Mouse (Mus musculus) cerebellum, postnatal 14 days (tissue): ENCODE measurements at regions not wholly inside any gene's neighbourhood (a gene's known extent, or its start where the extent isn't known, plus 50 kb on each side); places are given as distances from the start of the nearest gene placed in this dataset.

Experiments
- DNase-seq, 2 experiments: peaks; one replicate each; pipeline ENCODE4 v3.0.0; 2021; ENCODE audit warnings: mixed read lengths in 2 of 2

DNA sequence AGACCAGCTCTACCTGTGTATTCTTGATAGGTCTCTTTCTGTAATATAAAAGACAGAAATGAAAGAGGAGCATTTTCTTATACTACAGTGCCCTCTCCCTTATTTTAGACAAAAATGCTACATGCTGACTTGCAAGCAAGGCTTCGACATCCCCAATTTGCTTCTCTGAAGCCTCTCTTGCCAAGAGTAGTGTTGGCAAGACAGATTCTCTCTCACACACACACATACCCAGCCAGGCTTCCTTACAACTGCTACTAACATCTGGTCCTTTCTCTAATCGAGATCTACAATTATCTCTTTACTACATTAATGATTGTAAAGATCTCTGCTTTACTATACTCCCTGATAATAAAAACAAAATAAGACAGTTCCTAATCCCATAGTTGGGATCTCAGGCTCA, 87.5 kb upstream of the Daam1 start:
- DNase-seq, result no peak

DNA sequence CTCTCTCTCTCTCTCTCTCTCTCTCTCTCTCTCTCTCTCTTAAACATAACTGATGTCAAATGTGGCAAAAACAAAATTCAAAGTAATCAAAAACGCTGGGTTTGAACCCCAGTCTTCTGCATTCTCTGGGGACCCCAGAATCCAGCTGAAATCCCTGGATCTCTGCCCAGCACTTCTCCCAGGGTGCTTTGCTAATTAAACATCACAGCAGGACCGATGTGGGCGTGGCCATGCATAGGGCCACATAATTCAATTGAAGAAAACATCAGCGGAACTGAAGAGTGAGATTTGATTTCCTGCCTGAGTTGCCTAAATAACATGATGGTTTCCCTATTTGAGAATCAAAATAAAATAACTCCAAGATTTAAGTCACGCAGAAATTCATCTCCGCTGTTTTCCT, 84.9 kb upstream of the Daam1 start:
- DNase-seq, result peak in 1 of 2 experiments; percentile 46

DNA sequence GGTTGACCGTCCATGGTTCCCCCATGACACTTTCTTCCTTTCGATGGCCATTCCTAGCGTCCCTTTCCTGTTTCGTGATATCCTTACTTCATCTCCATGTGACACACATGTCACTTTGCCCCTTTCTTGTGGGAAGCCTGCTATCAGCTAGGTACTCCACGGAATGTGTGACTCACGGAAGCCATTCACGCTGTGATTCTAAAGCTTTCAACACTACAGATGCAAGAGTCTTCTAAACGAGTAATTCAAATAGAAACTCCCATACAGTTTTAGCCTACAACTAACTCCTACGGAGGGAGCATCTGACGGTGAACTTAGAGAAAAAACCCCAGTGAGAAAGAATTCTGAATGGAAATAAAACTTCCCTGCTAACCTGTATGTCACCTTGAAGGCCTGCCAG, 83.5 kb upstream of the Daam1 start:
- no peak for DNase-seq

GRCm38 (mm10) chr12:71747831-71748368, 83.0 kb upstream of the Daam1 start:
- peak; percentile 20 to 52 for DNase-seq

GRCm38 (mm10) chr12:71748731-71749130, 82.1 kb upstream of the Daam1 start:
- DNase-seq, result peak; percentile 70 to 72

DNA sequence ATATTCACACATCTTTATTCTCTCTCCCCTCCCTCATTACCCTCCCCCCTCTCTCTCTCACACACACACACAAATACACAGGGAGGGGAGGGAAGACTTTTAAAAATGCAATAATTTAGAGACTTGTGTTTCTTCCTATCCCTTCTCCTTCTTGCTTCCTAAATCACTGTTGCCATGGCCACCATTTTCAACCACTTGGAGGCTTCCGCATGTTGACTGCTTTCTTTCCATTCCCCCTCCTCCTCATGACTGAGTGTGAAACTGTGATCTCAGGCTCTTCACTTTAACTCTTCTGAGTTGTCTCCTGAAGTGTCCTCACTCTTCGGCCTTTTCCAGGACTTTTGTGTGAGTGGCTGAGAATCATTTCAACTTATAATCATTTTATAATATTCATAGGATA, 81.2 kb upstream of the Daam1 start:
- DNase-seq, result no peak

DNA sequence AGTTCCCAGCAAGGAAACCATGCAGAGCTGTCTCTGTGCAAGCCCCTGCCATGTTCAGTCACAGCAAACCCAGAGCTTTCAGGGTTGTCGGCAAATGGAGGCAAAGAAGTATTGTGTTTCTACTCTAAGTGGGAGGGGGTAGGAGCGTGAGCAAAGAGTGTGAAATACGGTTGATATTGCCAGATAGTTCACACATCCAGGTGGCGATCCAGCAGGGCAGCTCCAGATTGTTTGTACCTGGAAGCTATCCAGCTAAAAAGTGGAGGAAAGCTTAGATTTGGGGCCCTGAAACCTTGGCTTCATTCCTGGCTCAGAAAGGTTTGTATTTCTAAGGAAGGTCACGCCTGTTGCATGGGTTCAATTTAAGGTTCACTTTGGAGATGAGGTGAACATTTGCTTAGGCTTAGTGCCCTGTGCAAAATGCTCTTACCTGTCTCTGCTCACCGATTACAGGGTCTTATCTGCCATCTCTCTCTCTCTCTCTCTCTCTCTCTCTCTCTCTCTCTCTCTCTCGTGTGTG, 78.1 kb upstream of the Daam1 start:
- peak; percentile 40 to 57 for DNase-seq

- DNase-seq, result peak; percentile 38 to 42
Observed at GRCm38 (mm10) chr12:71753276-71753675, 77.6 kb upstream of the Daam1 start.

DNA sequence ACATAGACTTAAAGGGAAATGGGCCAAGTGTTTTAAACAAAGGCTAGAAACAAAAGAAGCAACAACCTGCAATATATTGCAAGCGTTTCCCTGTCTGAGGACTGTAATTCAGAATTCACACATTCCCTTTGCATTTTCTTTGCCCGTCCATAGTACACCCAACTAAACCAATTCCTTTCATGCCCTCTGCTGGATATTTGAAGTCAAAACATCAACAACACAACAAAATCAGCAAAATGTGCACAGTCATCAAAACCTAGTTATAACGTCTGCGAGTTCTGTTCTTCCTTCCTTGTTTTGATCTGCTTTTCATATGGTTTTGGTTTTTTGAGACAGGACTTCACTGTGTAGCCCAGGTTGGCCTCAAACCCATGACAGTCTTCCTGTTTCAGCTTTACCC, 67.7 kb upstream of the Daam1 start:
- DNase-seq, result peak in 1 of 2 experiments; percentile 42

- no peak for DNase-seq
Observed at GRCm38 (mm10) chr12:71766086-71766485, 64.8 kb upstream of the Daam1 start.

DNA sequence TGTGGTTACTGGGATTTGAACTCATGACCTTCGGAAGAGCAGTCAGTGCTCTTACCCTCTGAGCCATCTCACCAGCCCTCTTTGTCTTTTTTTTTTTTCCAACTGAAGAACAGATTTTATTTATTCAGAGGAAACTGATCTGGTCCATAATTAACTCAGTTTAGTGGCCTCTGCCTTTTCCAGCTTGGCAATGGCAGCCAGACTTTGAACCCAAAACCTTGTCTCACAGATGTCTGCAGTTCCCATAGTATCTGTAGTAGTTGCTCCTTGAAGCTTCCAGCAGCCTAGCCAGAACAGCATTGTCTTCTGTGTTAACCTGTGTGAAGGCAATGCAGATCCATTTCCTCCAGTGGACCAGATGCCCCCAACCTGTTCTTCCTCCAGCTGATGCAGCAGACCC, 64.2 kb upstream of the Daam1 start:
- no peak for DNase-seq

DNA sequence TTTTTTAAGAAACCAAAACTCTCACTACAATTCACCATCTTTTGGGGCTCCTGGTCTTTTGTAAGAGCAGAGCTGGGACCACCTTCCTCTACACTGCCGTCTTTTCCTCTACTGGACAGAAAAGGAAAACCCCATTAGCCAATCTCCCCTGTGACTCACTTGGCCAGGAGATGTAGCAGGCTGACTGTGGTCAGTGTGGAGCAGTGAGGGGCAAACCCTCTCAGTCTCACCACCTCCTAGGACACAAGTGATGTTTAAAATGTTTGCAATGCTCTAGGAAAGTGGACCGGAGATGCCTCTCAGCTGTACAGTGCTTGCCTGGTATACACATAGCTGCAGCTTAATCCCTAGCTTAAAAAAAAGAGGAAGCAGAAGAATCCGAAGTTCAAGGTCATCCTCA, 63.0 kb upstream of the Daam1 start:
- DNase-seq, result no peak

DNA sequence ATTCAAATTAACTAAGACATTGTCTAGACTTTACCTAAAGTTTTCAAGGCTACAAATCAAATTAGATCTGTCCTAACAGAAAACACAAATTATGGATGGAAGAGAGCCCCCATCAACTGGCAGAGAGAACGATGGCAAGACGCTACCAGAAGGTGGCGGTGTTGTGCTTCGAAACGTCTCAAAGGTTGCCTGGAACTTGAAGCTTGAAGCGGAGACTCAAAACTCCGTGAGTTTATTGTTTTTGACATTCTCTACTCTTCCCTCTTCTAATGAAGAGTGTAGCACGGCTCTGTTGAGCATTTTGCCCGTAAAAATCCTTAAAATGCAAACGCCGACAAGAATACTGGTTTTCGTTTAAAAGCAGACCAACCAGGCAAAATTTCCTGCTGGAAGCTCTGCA, 62.4 kb upstream of the Daam1 start:
- DNase-seq, result peak; percentile 88 to 92

- no peak for DNase-seq
Observed at GRCm38 (mm10) chr12:71768890-71769289, 62.0 kb upstream of the Daam1 start.

DNA sequence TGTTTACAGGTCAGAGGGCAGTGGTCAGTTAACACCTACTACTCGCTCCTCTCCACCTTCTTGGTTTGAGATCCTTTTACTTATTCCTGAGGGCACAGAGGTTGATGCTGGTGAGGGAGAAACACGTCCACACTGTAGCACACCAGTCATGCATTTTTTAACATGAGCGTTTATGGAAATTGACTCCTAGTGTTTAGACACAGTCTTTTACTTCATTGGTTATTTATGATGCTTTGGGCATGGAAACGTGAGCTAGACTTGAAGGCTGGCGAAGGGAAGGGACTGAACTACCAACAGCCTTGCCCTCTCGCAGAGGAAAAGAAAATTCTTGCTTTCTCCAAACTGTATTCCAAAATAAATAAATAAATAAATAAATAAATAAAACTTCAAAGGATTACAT, 61.6 kb upstream of the Daam1 start:
- DNase-seq, result no peak

- no peak for DNase-seq
Observed at GRCm38 (mm10) chr12:71773891-71774290, 57.0 kb upstream of the Daam1 start.

DNA sequence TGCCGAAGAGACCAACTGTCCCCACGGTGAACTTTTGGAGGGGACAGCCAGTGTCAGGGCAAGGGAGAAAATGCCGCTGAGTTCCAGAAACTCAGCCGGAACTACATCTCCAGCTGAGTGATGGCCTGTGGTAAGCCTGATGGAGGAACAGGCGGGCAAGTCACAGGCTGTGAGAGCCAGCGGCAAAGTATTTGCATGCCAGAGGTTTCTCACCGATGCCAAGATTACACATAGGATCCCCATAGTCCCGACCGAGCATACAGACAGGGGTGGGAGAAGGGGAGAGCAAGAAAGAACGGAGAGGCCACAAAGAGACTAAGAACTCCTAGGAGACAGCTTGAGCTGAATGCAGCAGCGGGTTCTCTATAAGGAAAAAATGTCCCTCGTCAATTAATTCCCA, 55.8 kb upstream of the Daam1 start:
- DNase-seq, result no peak

- peak; percentile 26 to 50 for DNase-seq
Observed at GRCm38 (mm10) chr12:71778137-71778536, 52.7 kb upstream of the Daam1 start.

DNA sequence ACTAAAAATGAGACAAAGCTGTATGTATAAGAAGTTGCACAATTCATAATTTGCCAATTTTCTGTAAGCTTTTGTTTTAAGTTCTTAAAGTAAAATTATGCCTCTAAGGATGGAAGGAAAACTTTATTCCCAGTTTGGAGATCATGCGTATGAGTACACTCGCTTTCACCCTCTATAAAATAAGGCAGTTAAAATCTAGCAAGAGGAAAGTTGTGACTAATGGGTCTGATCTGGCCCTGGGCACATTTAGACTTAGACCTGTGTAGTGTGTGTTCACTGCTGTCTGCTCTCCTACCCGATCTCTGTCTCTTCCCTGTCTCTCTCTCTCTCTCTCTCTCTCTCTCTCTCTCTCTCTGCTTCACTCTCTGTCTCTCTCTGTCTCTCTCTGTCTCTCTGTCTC, 51.9 kb upstream of the Daam1 start:
- DNase-seq, result no peak

DNA sequence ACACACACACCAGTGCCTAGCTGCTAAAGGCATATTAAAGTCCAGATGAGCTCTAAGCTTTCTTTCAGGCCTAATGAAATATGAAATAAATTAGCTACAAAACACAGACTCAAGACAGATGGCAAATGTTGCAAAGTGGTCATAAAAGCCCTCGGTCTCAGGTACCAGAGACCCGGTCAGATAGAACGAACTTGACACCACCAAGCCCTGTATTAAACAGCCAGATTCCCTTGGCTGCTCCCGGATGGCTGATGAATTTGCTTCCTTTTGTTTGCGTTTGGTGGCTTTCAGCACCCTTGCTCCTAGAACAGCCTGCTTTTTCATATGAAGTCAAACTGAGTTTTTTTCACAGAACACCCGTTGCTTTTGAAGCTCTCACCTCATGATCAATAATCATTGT, 51.5 kb upstream of the Daam1 start:
- no peak for DNase-seq
